Comparison of ENCODE assay signal across 8 mouse cellular contexts in the genomic region with DNA sequence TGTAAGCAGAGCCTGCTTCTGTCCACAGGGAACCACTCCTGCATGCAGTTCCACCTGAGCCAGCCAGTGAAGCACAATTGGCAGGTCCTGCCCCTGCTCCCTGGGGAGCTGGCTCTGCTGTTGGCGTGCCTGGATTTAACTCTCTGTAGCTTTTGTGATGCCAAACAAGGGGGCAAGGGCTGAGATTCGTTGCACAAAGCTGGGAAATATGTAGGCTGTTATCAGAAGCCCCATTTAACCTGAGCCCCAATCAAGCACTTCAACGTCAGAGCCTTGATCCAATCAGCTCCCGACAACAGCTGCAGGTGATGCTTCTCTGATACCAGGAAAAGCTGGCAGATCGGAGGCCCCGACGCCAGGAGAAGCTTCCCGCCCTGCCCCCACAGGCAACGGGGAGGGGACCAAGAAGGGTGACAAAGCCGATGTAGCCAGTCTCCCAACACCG. TPM values are rescaled to one million over a fixed set of nuclear protein-coding genes. Genes with fewer than 3 reads are reported as not detected.
DNase-seq lines count a peak whose midpoint lies in the region; ATAC-seq lines count a peak whose summit lies in the region.

No protein-coding gene starts in this region.

- H3K4me2 ChIP-seq in hindbrain, embryonic 12.5 days (replicated peaks), result peak overlapping the region; percentile 81
- H3K4me2 ChIP-seq in midbrain, embryonic 13.5 days (replicated peaks), result peak overlapping the region; percentile 92

- peak overlapping the region; percentile 63 for H3K4me3 ChIP-seq in hindbrain, embryonic 12.5 days
- H3K4me3 ChIP-seq in midbrain, embryonic 13.5 days (replicated peaks), result peak overlapping the region; percentile 69

- DNase-seq in brain, embryonic 18.5 days (ENCODE audit: low read depth, low spot score), result peak; percentile 78
- peak; percentile 31 for DNase-seq in embryo, embryonic 10 days (ENCODE audit: low spot score)
- no peak for DNase-seq in urinary bladder, postnatal 4 days (ENCODE audit: low spot score in 2 of 2)
- DNase-seq in adipocyte (ENCODE audit: low spot score), result no peak
- no peak for DNase-seq in thymus, postnatal 10 days (ENCODE audit: low spot score in 2 of 2)

- H3K9ac ChIP-seq in hindbrain, embryonic 12.5 days, result peak overlapping the region; percentile 78
- H3K9ac ChIP-seq in midbrain, embryonic 13.5 days (replicated peaks), result peak overlapping the region; percentile 90

- no peaks in the 10 kb centered on the region for H3K36me3 ChIP-seq in hindbrain, embryonic 12.5 days
- no peaks in the 10 kb centered on the region for H3K36me3 ChIP-seq in midbrain, embryonic 13.5 days

- ATAC-seq in hindbrain, embryonic 12.5 days (ENCODE audit: low FRiP score), result peak; percentile 68
- peak; percentile 73 for ATAC-seq in midbrain, embryonic 13.5 days
- ATAC-seq in activated CD4-positive, CD25-positive, alpha-beta regulatory T cell, adult 4 months, result no peak

- H3K27ac ChIP-seq in hindbrain, embryonic 12.5 days, result peak overlapping the region; percentile 89
- peak overlapping the region; percentile 94 for H3K27ac ChIP-seq in midbrain, embryonic 13.5 days

- H3K27me3 ChIP-seq in hindbrain, embryonic 12.5 days, result peaks cover 17% of the 10 kb centered on the region
- 0 out of 2 replicates have a peak, but pooled peaks cover 9% of the 10 kb centered on the region for H3K27me3 ChIP-seq in midbrain, embryonic 13.5 days

- H3K4me1 ChIP-seq in hindbrain, embryonic 12.5 days, result peaks cover 59% of the 10 kb centered on the region
- peaks cover 76% of the 10 kb centered on the region for H3K4me1 ChIP-seq in midbrain, embryonic 13.5 days (replicated peaks)

- H3K9me3 ChIP-seq in hindbrain, embryonic 12.5 days (replicated peaks), result no peaks in the 10 kb centered on the region
- H3K9me3 ChIP-seq in midbrain, embryonic 13.5 days, result no peaks in the 10 kb centered on the region

- 1% methylated on average over 11 of the region's 11 CpGs for WGBS in hindbrain, embryonic 12.5 days
- WGBS in midbrain, embryonic 13.5 days, result 2% methylated on average over 11 of the region's 11 CpGs

RNA-seq across cellular contexts. Expression of a gene that starts 2.5 kb away (rescaled TPM):
- 50.6 and 50.7 TPM in 2 replicates for polyA plus RNA-seq in hindbrain, embryonic 12.5 days (2016; fragmentation: Nextera tagmentation; extraction: Ambion mirVana)
- 39.2 and 50.3 TPM in 2 replicates for polyA plus RNA-seq in midbrain, embryonic 13.5 days (2015; fragmentation: Nextera tagmentation; extraction: Ambion mirVana)
- not detected for polyA plus RNA-seq in activated CD4-positive, CD25-positive, alpha-beta regulatory T cell, adult 4 months (2017; shearing (Covaris generic))

Comparison
In these comparisons a context has a peak if more than half of its experiments do, and no peak if none do; other contexts are left out.
1. DNase-seq: peak in brain, embryonic 18.5 days (single experiment) and embryo, embryonic 10 days (single experiment); none in urinary bladder, postnatal 4 days (0 of 2), adipocyte (single experiment) and thymus, postnatal 10 days (0 of 2).
2. RNA of a gene that starts 2.5 kb away (polyA plus RNA-seq): 50.6 to 50.7 TPM in hindbrain, embryonic 12.5 days and 39.2 to 50.3 TPM in midbrain, embryonic 13.5 days; not detected in activated CD4-positive, CD25-positive, alpha-beta regulatory T cell, adult 4 months; every median in the first group is over 10 times any median in the second.